Mouse (Mus musculus) gastrocnemius, postnatal 10 days (tissue): ENCODE measurements around the gene Tceal5. TPM values are rescaled to one million over a fixed set of nuclear protein-coding genes. Genes with fewer than 3 reads are reported as not detected.
A peak's percentile ranks its signal among the peaks of the same experiment; 100 is the strongest.

Experiments
- DNase-seq: peaks from one replicate; pipeline ENCODE4 v3.0.0; 2021; ENCODE audit warnings: mixed read lengths
- microRNA-seq, 2 experiments: library from miRNA; unstranded; fragments of <30 nt; microRNA quantifications; one replicate each; pipeline ENCODE4 v1.2.0; 2021
- total RNA-seq, 2 experiments: library from RNA; stranded (reverse); gene quantifications; 2 replicates each; pipeline ENCODE4 v1.2.3; 2021

Tceal5 gene
- total RNA-seq, 2 experiments from 2014 or later = 74.3 to 87.3 TPM

DNA sequence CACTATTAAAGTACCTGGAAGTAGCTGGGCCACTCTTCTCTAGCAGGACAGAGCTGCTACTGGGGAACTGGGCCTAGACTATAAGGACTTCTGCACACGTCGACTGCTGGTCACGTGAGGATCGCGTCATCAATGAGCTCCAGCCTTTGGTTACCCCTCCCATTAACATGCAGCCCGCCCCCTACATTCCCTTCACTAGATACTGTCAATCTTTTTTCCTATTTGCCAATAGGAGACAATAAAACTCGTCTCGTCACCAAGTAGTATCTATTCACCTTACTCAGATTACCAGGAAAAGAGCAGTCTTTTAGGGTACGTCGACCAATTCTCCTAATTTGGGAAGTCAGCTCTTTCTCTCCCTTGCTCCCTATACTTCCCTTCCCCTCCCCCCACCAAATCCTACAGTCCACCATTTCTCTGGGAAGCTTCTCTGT lies 31.5 kb downstream of the Tceal5 start, which contains the start of gene Tceal8:
Gene Tceal8, minus strand, starts transcription at position 225 of the 434 bp plus-strand sequence.
- peak; percentile 58 for DNase-seq

DNA sequence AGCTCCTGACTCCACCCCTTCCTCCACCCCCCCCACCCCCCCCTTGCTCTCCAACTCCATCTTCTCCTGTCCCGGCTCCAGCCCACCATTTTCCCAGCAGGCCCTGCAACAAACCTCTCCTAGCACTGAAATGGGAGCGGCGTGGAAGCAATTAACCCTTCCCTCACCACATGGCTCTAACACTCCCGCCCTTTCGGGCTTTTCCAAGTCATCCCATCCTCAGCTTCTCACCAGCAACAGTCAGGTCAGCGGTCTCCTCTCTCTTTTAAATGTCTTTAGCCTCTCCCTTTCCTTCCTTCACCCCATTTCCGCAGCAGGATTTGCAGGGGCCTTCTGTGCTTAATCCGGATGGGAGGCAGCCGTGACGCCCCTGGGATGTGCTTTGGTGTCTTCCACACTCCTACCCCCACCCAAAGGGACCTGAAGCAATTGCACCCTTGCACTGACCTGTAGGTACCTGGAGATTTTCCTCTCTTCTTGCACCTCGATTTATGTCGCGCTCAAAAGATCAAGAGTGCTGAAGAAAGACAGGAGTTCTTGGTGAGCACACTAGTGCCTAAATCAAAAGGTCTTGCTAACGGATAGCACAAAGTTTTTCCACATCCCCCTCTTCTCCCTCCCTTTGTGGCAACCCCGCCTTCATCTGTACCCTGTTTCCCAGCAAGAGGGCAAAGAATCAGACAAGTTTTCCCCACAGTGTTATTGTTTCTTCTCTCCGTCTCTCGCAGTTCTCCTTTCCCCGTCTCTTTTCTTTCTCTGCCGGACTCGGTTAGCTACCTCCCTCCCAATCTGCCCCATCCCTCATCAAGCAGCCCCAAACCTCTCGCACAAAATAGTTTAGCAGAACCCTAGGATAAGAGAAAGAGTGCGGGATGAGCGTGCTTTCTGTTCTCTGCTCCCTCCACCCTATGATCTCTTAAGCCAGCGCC lies 32.2 kb downstream of the Tceal5 start:
- peak; percentile 22 for DNase-seq

DNA sequence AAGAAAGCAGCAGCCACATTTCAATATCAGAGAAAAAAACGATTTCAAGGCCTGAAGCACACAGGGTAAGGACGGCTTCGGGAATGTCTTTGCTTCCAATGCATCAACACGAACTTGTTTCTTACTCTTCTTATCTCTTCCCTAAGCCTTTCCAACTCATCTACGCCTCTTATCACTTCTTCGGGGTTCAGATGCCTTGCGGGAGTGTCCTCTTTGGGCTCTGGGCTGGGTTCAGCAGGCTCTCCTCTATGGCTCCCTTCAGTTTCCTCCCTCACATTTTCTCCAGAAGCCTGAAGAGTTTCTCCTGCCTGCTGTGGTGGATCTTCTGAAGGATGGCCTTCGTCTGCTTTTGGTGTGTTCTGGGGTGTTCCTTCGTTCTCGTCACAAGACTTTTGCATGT lies 33.1 kb downstream of the Tceal5 start:
- no peak for DNase-seq

Small RNAs within 50 kb of the gene (microRNA-seq; reads per million reads assigned to microRNA genes)
- gene Mir6383 = 0 reads per million in 2 experiments

Other genes starting within 250 kb of the Tceal5 start
- gene Arxes2, start 210.1 kb downstream of the Tceal5 start, total RNA-seq = 1 to 10 TPM; 4.3 to 4.7 TPM
- gene Arxes1, start 170.5 kb downstream of the Tceal5 start, total RNA-seq = 1 to 10 TPM; 1.8 to 2.2 TPM
- 1 to 10 TPM in 1 of 2 experiments, under 1 TPM in 1; 0.73 to 1.3 TPM for gene Bex2, start 135.6 kb downstream of the Tceal5 start, total RNA-seq
- not detected for gene Nxf3, start 118.6 kb downstream of the Tceal5 start, total RNA-seq
- gene Bex4, start 64.9 kb downstream of the Tceal5 start, total RNA-seq = not detected
- 10 to 100 TPM; 48.0 to 55.1 TPM for gene Tceal8, start 31.5 kb downstream of the Tceal5 start, total RNA-seq
- gene Tceal7, start 10.9 kb upstream of the Tceal5 start, total RNA-seq = 100 to 1,000 TPM; 539 to 771 TPM
- 10 to 100 TPM; 27.7 to 29.1 TPM for gene Bex1, start 11.6 kb upstream of the Tceal5 start, total RNA-seq
- 10 to 100 TPM; 74.7 to 80.1 TPM for gene Tceal9, start 41.2 kb upstream of the Tceal5 start, total RNA-seq
- gene Bex3, start 66.4 kb upstream of the Tceal5 start, total RNA-seq = 10 to 100 TPM; 23.1 to 32.4 TPM